Mouse (Mus musculus) frontal cortex, postnatal 10 days (tissue): ENCODE measurements at regions not wholly inside any gene's neighbourhood (a gene's known extent, or its start where the extent isn't known, plus 50 kb on each side); places are given as distances from the start of the nearest gene placed in this dataset.

ENCODE experiments used
- DNase-seq, 2 experiments: peaks; one replicate each; pipeline ENCODE4 v3.0.0; 2022; ENCODE audit warnings: low spot score in 2 of 2, mixed read lengths in 1 of 2

GRCm38 (mm10) chr2:128334757-128335500 lies 209.1 kb downstream of the Bcl2l11 start:
- no peak for DNase-seq

- DNase-seq: no peak
These were observed 211.4 kb downstream of the Bcl2l11 start for GRCm38 (mm10) chr2:128337192-128337591.

GRCm38 (mm10) chr2:128337791-128338190 lies 212.0 kb downstream of the Bcl2l11 start:
- no peak for DNase-seq

GRCm38 (mm10) chr2:128338474-128338873 lies 212.6 kb downstream of the Bcl2l11 start:
- no peak for DNase-seq

GRCm38 (mm10) chr2:128339061-128339642 lies 213.3 kb downstream of the Bcl2l11 start:
- no peak for DNase-seq

- DNase-seq: no peak
These were observed 214.0 kb downstream of the Bcl2l11 start for GRCm38 (mm10) chr2:128339643-128340487.

- no peak for DNase-seq
These were observed 214.9 kb downstream of the Bcl2l11 start for GRCm38 (mm10) chr2:128340631-128341240.

- no peak for DNase-seq
These were observed 216.4 kb downstream of the Bcl2l11 start for GRCm38 (mm10) chr2:128342212-128342611.

- no peak for DNase-seq
These were observed 219.7 kb downstream of the Bcl2l11 start for GRCm38 (mm10) chr2:128345557-128345956.

GRCm38 (mm10) chr2:128348556-128348955 lies 222.7 kb downstream of the Bcl2l11 start:
- no peak for DNase-seq

GRCm38 (mm10) chr2:128351405-128351804 lies 225.6 kb downstream of the Bcl2l11 start:
- no peak for DNase-seq

- DNase-seq: no peak
These were observed 226.7 kb downstream of the Bcl2l11 start for GRCm38 (mm10) chr2:128352533-128352932.

GRCm38 (mm10) chr2:128353457-128353856 lies 227.6 kb downstream of the Bcl2l11 start:
- DNase-seq: no peak

GRCm38 (mm10) chr2:128356326-128356725 lies 230.5 kb downstream of the Bcl2l11 start:
- no peak for DNase-seq

GRCm38 (mm10) chr2:128359106-128359505 lies 231.9 kb upstream of the Spdye4c start:
- DNase-seq: no peak

GRCm38 (mm10) chr2:128360517-128360916 lies 230.5 kb upstream of the Spdye4c start:
- no peak for DNase-seq

- DNase-seq: no peak
These were observed 229.6 kb upstream of the Spdye4c start for GRCm38 (mm10) chr2:128361436-128361835.

- DNase-seq: no peak
These were observed 226.8 kb upstream of the Spdye4c start for GRCm38 (mm10) chr2:128364161-128364560.

GRCm38 (mm10) chr2:128365004-128365403 lies 226.0 kb upstream of the Spdye4c start:
- DNase-seq: no peak

GRCm38 (mm10) chr2:128365775-128366174 lies 225.2 kb upstream of the Spdye4c start:
- no peak for DNase-seq

- DNase-seq: no peak
These were observed 223.5 kb upstream of the Spdye4c start for GRCm38 (mm10) chr2:128367266-128368150.
